Mouse (Mus musculus) liver, adult 2 months (tissue): ENCODE measurements around the gene Preb. TPM values are rescaled to one million over a fixed set of nuclear protein-coding genes. Genes with fewer than 3 reads are reported as not detected.

Experiments
- DNase-seq: peaks from one replicate; pipeline ENCODE4 v3.0.0-alpha.2; 2011; ENCODE audit warnings: low read depth, low spot score; ENCODE audit errors: extremely low read depth
- H3K27ac ChIP-seq: fragments of 200-500 bp; replicated peaks from 2 replicates; pipeline ENCODE4 v1.5.1; 2012; ENCODE audit warnings: low read depth, mild to moderate bottlenecking, control low read depth, inconsistent platforms, low read length; ENCODE audit not compliant: insufficient read depth
- H3K27me3 ChIP-seq: fragments of 200-500 bp; 2 replicates; pipeline ENCODE4 v1.6.1; 2012; ENCODE audit warnings: mild to moderate bottlenecking, moderate library complexity, low read length, inconsistent platforms; ENCODE audit not compliant: control insufficient read depth, insufficient read depth
- H3K36me3 ChIP-seq: fragments of 200-500 bp; 2 replicates; pipeline ENCODE4 v1.6.1; 2012; ENCODE audit warnings: low read length, inconsistent platforms; ENCODE audit not compliant: control insufficient read depth, insufficient read depth
- H3K4me1 ChIP-seq: fragments of 200-500 bp; 2 replicates; pipeline ENCODE4 v1.6.1; 2011; ENCODE audit warnings: low read length; ENCODE audit not compliant: control insufficient read depth, insufficient read depth
- H3K4me3 ChIP-seq: fragments of 200-500 bp; 2 replicates; pipeline ENCODE4 v1.5.1; 2011; ENCODE audit warnings: low read depth, mild to moderate bottlenecking, control low read depth, low read length, moderate library complexity; ENCODE audit not compliant: insufficient read depth
- H3K79me2 ChIP-seq: fragments of 200-500 bp; 2 replicates; pipeline ENCODE4 v1.6.1; 2012; ENCODE audit warnings: inconsistent platforms, mild to moderate bottlenecking, low read length, moderate library complexity; ENCODE audit not compliant: control insufficient read depth, insufficient read depth
- H3K9ac ChIP-seq: fragments of 200-500 bp; 2 replicates; pipeline ENCODE4 v1.6.1; 2012; ENCODE audit warnings: low read depth, mild to moderate bottlenecking, control low read depth, inconsistent platforms, low read length
- CTCF ChIP-seq: fragments of 200-500 bp; IDR thresholded peaks from 2 replicates; pipeline ENCODE4 v1.5.1; 2011; ENCODE audit warnings: low read depth, low read length, control low read depth
- POLR2A ChIP-seq: fragments of 200-500 bp; IDR thresholded peaks from 2 replicates; pipeline ENCODE4 v1.6.1; 2011; ENCODE audit warnings: low read length, control low read depth; ENCODE audit not compliant: insufficient read depth; ENCODE audit errors: extremely low read depth
- WGBS: fragments of 180-500 bp; shearing (Covaris S2); methylation state at CpG from one replicate; pipeline ENCODE4 v1.1.7; 2018; 5-methylcytosine and 5-hydroxymethylcytosine counted together
- polyA plus RNA-seq: library from polyadenylated mRNA; depleted of rRNA; stranded (reverse); fragments of >200 nt; gene quantifications from 2 replicates; pipeline ENCODE4 v1.2.3, GENCODE M21; 2012
- total RNA-seq: library from RNA; depleted of rRNA; stranded (reverse); fragments of >200 nt; gene quantifications from 2 replicates; pipeline ENCODE4 v1.2.3, GENCODE M21; 2014

The Preb gene
- total and polyA plus RNA-seq, 2 experiments = 62.0 to 433 TPM

DNA sequence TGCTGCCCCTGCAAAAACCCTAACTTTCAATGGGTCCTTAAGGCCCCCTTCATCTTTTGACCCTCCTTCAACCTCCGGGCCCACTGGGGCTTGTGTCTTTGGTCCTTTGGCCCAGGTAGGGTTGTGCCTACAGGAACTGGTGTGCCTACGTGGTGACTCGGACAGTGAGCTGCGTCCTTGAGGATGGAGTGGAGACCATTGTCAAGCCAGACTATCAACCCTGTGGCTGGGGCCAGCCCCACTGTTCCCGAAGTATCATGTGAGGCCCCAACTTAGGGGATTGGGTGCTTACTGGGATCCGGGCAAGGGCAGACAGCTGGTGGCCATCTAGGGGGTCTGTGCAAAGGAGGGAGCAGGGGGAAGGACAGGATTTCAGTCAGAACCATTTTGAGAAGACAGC, 45.3 kb downstream of the Preb start:
- 71% methylated on average over 6 of the region's 6 CpGs for WGBS
- DNase-seq = no peak
- H3K9ac ChIP-seq = peak overlapping the region; percentile 8
- TF ChIP-seq POLR2A = no peak
- no peak for TF ChIP-seq CTCF
- no peaks in the 10 kb centered on the region for H3K27me3 ChIP-seq
- peak overlapping the region; percentile 71 for H3K27ac ChIP-seq
- H3K79me2 ChIP-seq = no peaks in the 10 kb centered on the region
- peak overlapping the region; percentile 49 for H3K4me3 ChIP-seq
- H3K36me3 ChIP-seq = no peaks in the 10 kb centered on the region
- H3K4me1 ChIP-seq = peaks cover 21% of the 10 kb centered on the region

GRCm38 (mm10) chr5:30914101-30914635, 46.0 kb downstream of the Preb start:
- Histone ChIP-seq H3K4me3 (peak overlapping the region; percentile 65), H3K4me1 (peaks cover 23% of the 10 kb centered on the region), H3K27ac (peak overlapping the region; percentile 71), H3K36me3 (no peaks in the 10 kb centered on the region), H3K27me3 (no peaks in the 10 kb centered on the region), H3K79me2 (no peaks in the 10 kb centered on the region), H3K9ac (peak overlapping the region; percentile 64)
- no peak for DNase-seq
- no peak for TF ChIP-seq POLR2A
- TF ChIP-seq CTCF = no peak
- WGBS = 74% methylated on average over 7 of the region's 7 CpGs

DNA sequence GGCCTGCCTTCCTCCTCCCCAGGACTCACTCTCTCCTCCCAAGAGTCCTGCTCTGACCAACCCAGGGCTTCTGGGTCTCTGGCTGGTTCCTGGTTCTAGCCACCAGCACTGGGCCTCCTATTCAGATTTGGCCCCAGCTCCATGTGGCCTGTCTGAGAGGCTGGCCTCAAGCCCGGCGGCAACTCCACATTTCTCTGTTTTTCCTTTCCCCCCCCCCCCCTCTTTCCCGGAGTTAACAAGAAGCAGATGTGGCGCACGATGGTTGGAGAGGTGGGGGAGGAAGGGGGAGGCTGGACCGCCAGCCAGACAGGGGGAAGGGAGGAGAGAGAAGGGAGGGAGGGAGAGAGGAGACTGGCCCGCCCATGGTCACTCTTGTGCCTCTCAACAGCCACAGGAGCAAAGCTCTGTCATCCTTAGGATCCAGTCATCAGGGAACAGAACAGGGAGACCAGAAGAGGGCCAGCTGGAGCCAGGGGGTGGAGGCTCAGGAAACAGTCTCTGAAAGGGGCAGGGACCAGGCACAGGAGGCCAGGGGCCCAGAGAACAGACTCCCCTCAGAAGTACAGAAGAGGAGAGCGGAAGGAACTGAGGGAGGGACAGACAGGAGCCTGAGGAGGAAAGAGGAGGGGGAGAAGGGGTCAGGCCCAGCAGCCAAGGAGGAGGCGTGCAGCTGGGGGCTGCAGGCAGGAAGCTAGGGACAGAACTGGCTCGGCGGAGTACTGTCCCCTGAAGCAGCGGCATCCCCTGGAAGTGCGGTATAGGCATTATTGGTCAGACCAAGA, 46.9 kb downstream of the Preb start, which contains the start of gene Emilin1:
Emilin1 (plus strand) TSS at position 343 of the 782 bp plus-strand sequence.
- TF ChIP-seq POLR2A = 0 out of 2 replicates have a peak, but pooled peaks have one; percentile 31
- TF ChIP-seq CTCF = no peak
- Histone ChIP-seq H3K4me1 (peaks cover 31% of the 10 kb centered on the region), H3K79me2 (no peaks in the 10 kb centered on the region), H3K27me3 (no peaks in the 10 kb centered on the region), H3K36me3 (no peaks in the 10 kb centered on the region), H3K4me3 (peak within 1 kb of the TSS; percentile 65), H3K9ac (peak within 1 kb of the TSS; percentile 64), H3K27ac (peak within 1 kb of the TSS; percentile 71)
- peak; percentile 42 for DNase-seq
- 70% methylated on average over 13 of the region's 13 CpGs for whole genome bisulfite sequencing

- Histone ChIP-seq H3K4me3 (no peak overlapping the region), H3K27ac (peak overlapping the region; percentile 42), H3K36me3 (no peaks in the 10 kb centered on the region), H3K4me1 (peaks cover 31% of the 10 kb centered on the region), H3K79me2 (peaks cover 3% of the 10 kb centered on the region; the same call in 1 of the 2 replicates), H3K27me3 (no peaks in the 10 kb centered on the region), H3K9ac (no peak overlapping the region)
- TF ChIP-seq POLR2A = no peak
- TF ChIP-seq CTCF = no peak
- 76% methylated on average over 5 of the region's 5 CpGs for WGBS
- no peak for DNase-seq
Measured at GRCm38 (mm10) chr5:30912156-30912555, 48.0 kb downstream of the Preb start.

- no peaks in the 10 kb centered on the region; the same call in 1 of the 2 replicates for H3K36me3 ChIP-seq
- peak overlapping the region; percentile 86 for H3K27ac ChIP-seq
- H3K4me1 ChIP-seq = peaks cover 37% of the 10 kb centered on the region
- peaks cover 14% of the 10 kb centered on the region; the same call in 1 of the 2 replicates for H3K79me2 ChIP-seq
- DNase-seq = peak; percentile 86
- no peaks in the 10 kb centered on the region for H3K27me3 ChIP-seq
- H3K9ac ChIP-seq = no peak overlapping the region
- H3K4me3 ChIP-seq = no peak overlapping the region
- TF ChIP-seq CTCF (no peak), POLR2A (no peak)
Measured at GRCm38 (mm10) chr5:30910481-30910880, 49.7 kb downstream of the Preb start.

DNA sequence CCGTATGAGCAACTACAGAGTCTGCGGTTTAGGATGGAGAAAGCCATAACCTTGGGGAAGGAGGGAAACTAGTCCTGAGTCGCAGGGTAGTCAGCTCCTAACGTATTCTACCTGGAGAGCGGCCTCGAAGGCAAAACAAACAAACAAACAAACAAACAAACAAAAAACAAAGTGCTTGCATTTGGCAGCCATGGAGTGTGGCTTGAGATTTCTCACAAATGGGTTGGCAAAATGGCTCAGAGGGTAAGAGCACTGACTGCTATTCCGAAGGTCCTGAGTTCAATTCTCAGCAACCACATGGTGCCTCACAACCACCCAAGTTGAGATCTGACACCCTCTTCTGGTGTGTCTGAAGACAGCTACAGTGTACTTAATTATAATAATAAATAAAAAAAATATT, 50.3 kb downstream of the Preb start:
- Histone ChIP-seq H3K4me1 (peaks cover 36% of the 10 kb centered on the region), H3K79me2 (peaks cover 18% of the 10 kb centered on the region; the same call in 1 of the 2 replicates), H3K9ac (no peak overlapping the region), H3K27ac (peak overlapping the region; percentile 92), H3K4me3 (no peak overlapping the region), H3K27me3 (no peaks in the 10 kb centered on the region), H3K36me3 (peaks cover 3% of the 10 kb centered on the region; the same call in 1 of the 2 replicates)
- no peak for TF ChIP-seq CTCF
- no peak for TF ChIP-seq POLR2A
- 39% methylated on average over 7 of the region's 7 CpGs for WGBS
- DNase-seq = no peak
